18 mouse cellular contexts compared by ENCODE assay signal in genomic region chr17:85680851-85681550, GRCm38 (mm10). TPM values are rescaled to one million over a fixed set of nuclear protein-coding genes. Genes with fewer than 3 reads are reported as not detected.
DNase-seq lines count a peak whose midpoint lies in the region; ATAC-seq lines count a peak whose summit lies in the region.
"Had no signal": no experiment of that assay in that cellular context is flagged by ENCODE, and none has a peak within 500 bp of the region (broad histone marks: within the 10 kb centered on the region; RNA-seq: fewer than 3 reads in every experiment).

No protein-coding gene starts in this region.

- DNase-seq in embryo, embryonic 10.5 days (ENCODE audit: low spot score) = peak; percentile 42
- no peak for DNase-seq in embryo, embryonic 10 days (ENCODE audit: low spot score)
- peak; percentile 56 for DNase-seq in hindbrain, embryonic 11.5 days (ENCODE audit: low spot score)
- DNase-seq in embryo, embryonic 9.5 days (ENCODE audit: extremely low spot score) = peak; percentile 35
- no peak for DNase-seq in urinary bladder, postnatal 36 days (ENCODE audit: low spot score in 2 of 2)
- DNase-seq: cerebellum, postnatal 10 days; gastrocnemius, adult 2 months; lung, postnatal 10 days; right cerebral cortex, postnatal 14 days had no signal

- no peak overlapping the region for H3K9ac ChIP-seq in hindbrain, embryonic 11.5 days (ENCODE audit: low read depth, low read length)
- no peak overlapping the region for H3K9ac ChIP-seq in hindbrain, embryonic 16.5 days (ENCODE audit: low read depth, low read length)
- no peak overlapping the region for H3K9ac ChIP-seq in limb, embryonic 13.5 days
- H3K9ac ChIP-seq: liver, embryonic 12.5 days had no signal

- no peak overlapping the region for H3K4me2 ChIP-seq in hindbrain, embryonic 11.5 days (replicated peaks; ENCODE audit: low read depth, low read length)
- no peak overlapping the region for H3K4me2 ChIP-seq in hindbrain, embryonic 16.5 days (ENCODE audit: low read length)
- H3K4me2 ChIP-seq in limb, embryonic 13.5 days (replicated peaks) = peak overlapping the region; percentile 82
- H3K4me2 ChIP-seq: liver, embryonic 12.5 days had no signal

- H3K27me3 ChIP-seq in hindbrain, embryonic 11.5 days (ENCODE audit: control insufficient read depth, insufficient read depth, low read length) = peaks cover 85% of the 10 kb centered on the region
- peaks cover 67% of the 10 kb centered on the region for H3K27me3 ChIP-seq in hindbrain, embryonic 16.5 days (replicated peaks; ENCODE audit: control insufficient read depth, insufficient read depth, low read length)
- H3K27me3 ChIP-seq in limb, embryonic 13.5 days = peaks cover 91% of the 10 kb centered on the region

- H3K9me3 ChIP-seq in hindbrain, embryonic 11.5 days (ENCODE audit: control insufficient read depth, low read length) = no peaks in the 10 kb centered on the region
- H3K9me3 ChIP-seq in hindbrain, embryonic 16.5 days (ENCODE audit: control insufficient read depth, low read length) = no peaks in the 10 kb centered on the region
- no peaks in the 10 kb centered on the region for H3K9me3 ChIP-seq in limb, embryonic 13.5 days
- H3K9me3 ChIP-seq: liver, embryonic 12.5 days had no signal

- no peak for ATAC-seq in hindbrain, embryonic 11.5 days (ENCODE audit: low FRiP score)
- no peak for ATAC-seq in hindbrain, embryonic 16.5 days
- no peak for ATAC-seq in limb, embryonic 13.5 days (ENCODE audit: low FRiP score, low read depth)
- ATAC-seq in erythroid progenitor cell, adult 5-6 weeks (replicated peaks; ENCODE audit: low FRiP score, poor library complexity, severe bottlenecking) = no peak
- ATAC-seq: intestine, embryonic 16.5 days; liver, embryonic 12.5 days; midbrain, embryonic 16.5 days; Patski had no signal

- H3K4me3 ChIP-seq in hindbrain, embryonic 11.5 days (ENCODE audit: low read depth, low read length) = no peak overlapping the region
- H3K4me3 ChIP-seq in hindbrain, embryonic 16.5 days (ENCODE audit: low read length) = no peak overlapping the region
- peak overlapping the region; percentile 35; the same call in 1 of the 2 replicates for H3K4me3 ChIP-seq in limb, embryonic 13.5 days
- H3K4me3 ChIP-seq: liver, embryonic 12.5 days had no signal

- 2% methylated on average over 19 of the region's 19 CpGs for WGBS in hindbrain, embryonic 11.5 days
- 5% methylated on average over 19 of the region's 19 CpGs for WGBS in hindbrain, embryonic 16.5 days
- 8% methylated on average over 19 of the region's 19 CpGs for WGBS in limb, embryonic 13.5 days

- no peak overlapping the region for H3K27ac ChIP-seq in hindbrain, embryonic 11.5 days (ENCODE audit: low read depth, low read length)
- H3K27ac ChIP-seq in hindbrain, embryonic 16.5 days (ENCODE audit: low read depth, low read length) = no peak overlapping the region
- H3K27ac ChIP-seq in limb, embryonic 13.5 days = no peak overlapping the region
- H3K27ac ChIP-seq: gastrocnemius, adult 2 months; liver, embryonic 12.5 days had no signal

- no peaks in the 10 kb centered on the region for H3K4me1 ChIP-seq in hindbrain, embryonic 11.5 days (replicated peaks; ENCODE audit: control insufficient read depth, insufficient read depth, low read length)
- no peaks in the 10 kb centered on the region for H3K4me1 ChIP-seq in hindbrain, embryonic 16.5 days (ENCODE audit: control insufficient read depth, insufficient read depth, low read depth, low read length)
- H3K4me1 ChIP-seq in limb, embryonic 13.5 days = peaks cover 52% of the 10 kb centered on the region
- H3K4me1 ChIP-seq: liver, embryonic 12.5 days had no signal

- H3K36me3 ChIP-seq in hindbrain, embryonic 11.5 days (ENCODE audit: control insufficient read depth, insufficient read depth, low read length) = no peaks in the 10 kb centered on the region
- no peaks in the 10 kb centered on the region for H3K36me3 ChIP-seq in hindbrain, embryonic 16.5 days (ENCODE audit: control insufficient read depth, insufficient read depth, low read length)
- no peaks in the 10 kb centered on the region for H3K36me3 ChIP-seq in limb, embryonic 13.5 days
- H3K36me3 ChIP-seq: liver, embryonic 12.5 days had no signal

RNA-seq across cellular contexts. Expression of gene Six2, which starts 7.1 kb away (rescaled TPM):
- 6.8 and 8.3 TPM in 2 replicates for polyA plus RNA-seq in hindbrain, embryonic 11.5 days (2014; fragmentation: Nextera tagmentation; extraction: Ambion mirVana)
- 0.36 and 0.51 TPM in 2 replicates for polyA plus RNA-seq in hindbrain, embryonic 16.5 days (2015; fragmentation: Nextera tagmentation; extraction: Ambion mirVana)
- polyA plus RNA-seq in limb, embryonic 13.5 days (2015; fragmentation: Nextera tagmentation; extraction: Ambion mirVana) = 8.7 and 9.7 TPM in 2 replicates
- total RNA-seq in erythroid progenitor cell, adult 5-6 weeks (2015; ENCODE audit: low replicate concordance) = not detected in 2 replicates
- total RNA-seq in erythroid progenitor cell, adult 5-6 weeks (2017; ENCODE audit: low replicate concordance) = not detected in 2 replicates
- total RNA-seq: adrenal gland, adult 18-20 months; neutrophil, adult 5-6 weeks had no signal
- polyA plus RNA-seq: Patski had no signal

Comparison
In these comparisons a context has a peak if more than half of its experiments do, and no peak if none do; other contexts are left out.
1. DNase-seq: peak in embryo, embryonic 10.5 days (single experiment), hindbrain, embryonic 11.5 days (single experiment) and embryo, embryonic 9.5 days (single experiment); none in embryo, embryonic 10 days (single experiment) and urinary bladder, postnatal 36 days (0 of 2).